Mouse (Mus musculus): ENCODE measurements around the gene Apobec4. TPM values are rescaled to one million over a fixed set of nuclear protein-coding genes. Genes with fewer than 3 reads are reported as not detected.
"Not testable (repeated sequence)": the region's sequence is repeated elsewhere in the genome, so short reads cannot be mapped to it uniquely, and the experiment has no call there.

Gene Apobec4
- polyA plus RNA-seq, 1 experiment from 2014 or later, result not detected

DNA sequence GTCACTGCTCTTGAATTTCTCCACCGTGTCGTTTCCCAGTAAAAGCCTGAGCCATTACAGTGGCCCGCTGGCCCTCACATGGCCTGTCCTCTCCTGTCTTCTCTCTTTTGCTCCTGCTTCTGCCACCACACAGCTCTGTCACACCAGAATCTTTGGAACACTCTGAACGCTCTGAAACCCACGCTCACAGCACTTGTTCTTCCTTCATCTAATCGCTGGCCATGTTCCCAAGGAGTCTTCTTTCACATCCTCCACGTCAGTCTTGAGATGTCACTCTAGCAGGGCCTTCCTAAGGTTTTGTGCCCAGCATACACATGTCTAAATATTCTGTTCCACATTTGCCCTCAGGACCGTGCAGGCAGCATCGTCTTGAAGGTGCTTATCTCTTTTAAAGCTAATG lies 20.7 kb downstream of the Apobec4 start:
- Histone ChIP-seq H3K4me2 (replicated peaks) (no peak overlapping the region), H3K4me3 (no peak overlapping the region), H3K9me3 (no peaks in the 10 kb centered on the region), H3K27ac (replicated peaks) (no peak overlapping the region), H3K4me1 (peaks cover 12% of the 10 kb centered on the region), H3K9ac (replicated peaks) (no peak overlapping the region), H3K36me3 (peaks cover 56% of the 10 kb centered on the region), H3K27me3 (no peaks in the 10 kb centered on the region)
- 88% methylated on average over 9 of the region's 9 CpGs for WGBS
- no peak for ATAC-seq (replicated peaks)

DNA sequence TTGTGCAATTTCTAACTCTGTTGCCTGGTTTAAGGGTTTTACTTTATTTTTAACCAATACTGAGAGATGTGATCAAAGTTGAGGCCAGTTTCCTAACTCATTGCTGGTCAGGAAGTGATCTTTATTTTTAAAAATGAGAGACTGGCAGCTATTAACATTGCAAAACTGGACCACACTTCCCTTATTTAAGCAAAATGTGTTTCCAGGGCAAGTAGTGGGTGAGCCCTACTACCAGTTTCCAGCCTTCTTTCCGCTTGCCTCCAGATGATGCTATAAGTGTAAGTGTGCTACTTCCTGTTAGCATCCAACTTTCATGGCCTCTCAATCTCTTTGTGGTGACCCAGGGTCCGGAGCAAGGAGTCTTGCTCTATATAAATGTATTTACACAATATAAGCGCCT lies 24.2 kb downstream of the Apobec4 start:
- H3K27ac ChIP-seq (replicated peaks); H3K4me3 ChIP-seq; H3K27me3 ChIP-seq; H3K4me2 ChIP-seq (replicated peaks); H3K4me1 ChIP-seq; ATAC-seq (replicated peaks); H3K9me3 ChIP-seq; H3K9ac ChIP-seq (replicated peaks): not testable (repeated sequence)
- H3K36me3 ChIP-seq, result peaks cover 57% of the 10 kb centered on the region
- 97% methylated on average over 3 of the region's 3 CpGs for WGBS

DNA sequence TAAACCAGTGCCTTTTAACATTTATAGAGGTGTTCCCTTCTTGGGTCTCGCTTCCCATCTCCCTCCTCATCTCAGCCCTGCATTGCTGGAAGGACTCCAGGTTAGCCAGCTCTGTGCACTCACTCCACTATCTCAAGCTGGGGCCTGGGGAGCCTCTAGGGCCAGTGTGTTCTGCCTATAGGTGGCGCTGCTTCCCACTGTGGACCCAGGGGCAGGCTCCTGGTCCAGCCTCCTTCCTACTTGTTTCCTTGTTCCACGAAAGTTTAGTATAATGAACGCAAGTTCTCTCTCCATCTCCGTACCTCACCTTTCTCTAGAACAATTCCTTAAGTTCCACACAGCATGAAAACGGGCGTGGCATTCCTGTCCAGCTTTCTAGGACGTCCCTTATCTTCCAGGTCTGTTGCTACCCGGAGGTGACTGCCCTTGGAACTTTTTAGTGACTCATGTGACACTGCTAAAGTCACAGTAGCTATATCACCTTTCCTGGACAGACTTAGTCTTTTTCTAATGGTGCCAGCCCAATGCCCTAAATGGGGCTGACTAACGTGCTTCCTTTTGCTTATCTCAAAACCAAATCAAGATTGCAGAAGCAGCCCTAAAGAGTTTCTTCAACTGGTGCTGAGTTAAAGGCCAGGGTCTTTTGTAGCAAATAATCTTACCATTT lies 28.9 kb downstream of the Apobec4 start:
- H3K27ac ChIP-seq (replicated peaks), result no peak overlapping the region

DNA sequence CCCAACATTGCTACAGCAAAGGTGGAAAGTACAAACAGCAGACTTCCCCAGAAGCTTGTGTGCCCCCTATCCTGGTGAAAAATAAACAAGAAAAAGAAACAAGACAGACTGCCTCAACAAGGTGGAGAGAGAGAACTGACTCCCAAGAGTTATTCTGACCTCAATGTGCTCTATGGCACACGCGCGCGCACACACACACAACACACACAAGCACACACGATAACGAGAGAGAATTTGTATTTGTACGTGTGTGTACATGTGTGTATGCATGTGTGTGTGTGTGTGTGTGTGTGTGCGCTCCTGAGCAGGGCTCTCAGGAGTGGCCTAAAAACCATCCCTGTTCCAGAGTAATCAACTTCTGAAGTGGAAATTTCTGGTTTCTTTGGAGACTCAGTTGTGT lies 34.3 kb downstream of the Apobec4 start:
- ATAC-seq (replicated peaks), result no peak
- 96% methylated on average over 8 of the region's 8 CpGs for WGBS

More for the DNA sequence above, 28.9 kb downstream of the Apobec4 start:
- Histone ChIP-seq H3K36me3 (peaks cover 20% of the 10 kb centered on the region), H3K4me2 (replicated peaks) (no peak overlapping the region), H3K9me3 (no peaks in the 10 kb centered on the region), H3K27me3 (no peaks in the 10 kb centered on the region), H3K9ac (replicated peaks) (no peak overlapping the region), H3K4me1 (no peaks in the 10 kb centered on the region), H3K4me3 (no peak overlapping the region)
- 37% methylated on average over 10 of the region's 10 CpGs for WGBS
- ATAC-seq (replicated peaks), result peak; percentile 74; the same call in 1 of the 2 replicates

DNA sequence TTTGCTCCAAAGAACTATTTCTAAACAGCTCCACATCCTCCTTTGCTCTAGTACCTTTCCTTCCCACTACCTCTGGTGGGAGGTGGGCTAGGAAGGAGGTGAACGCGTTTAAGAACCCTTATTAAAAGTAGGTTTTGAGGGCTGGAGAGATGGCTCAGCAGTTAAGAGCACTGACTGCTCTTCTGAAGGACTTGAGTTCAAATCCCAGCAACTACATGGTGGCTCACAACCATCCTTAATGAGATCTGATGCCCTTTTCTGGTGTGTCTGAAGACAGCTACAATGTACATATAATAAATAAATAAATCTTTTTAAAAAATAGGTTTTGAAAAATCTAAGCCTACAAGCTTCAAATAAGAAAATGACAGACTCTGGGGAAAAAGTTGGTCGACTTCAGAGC lies 35.1 kb downstream of the Apobec4 start:
- H3K9ac ChIP-seq (replicated peaks); ATAC-seq (replicated peaks); H3K27ac ChIP-seq (replicated peaks); H3K4me2 ChIP-seq (replicated peaks); H3K4me1 ChIP-seq; H3K36me3 ChIP-seq; H3K27me3 ChIP-seq; H3K4me3 ChIP-seq; H3K9me3 ChIP-seq: not testable (repeated sequence)
- WGBS, result 89% methylated on average over 3 of the region's 3 CpGs

More for the DNA sequence above, 34.3 kb downstream of the Apobec4 start:
- Histone ChIP-seq H3K4me1 (no peaks in the 10 kb centered on the region), H3K27ac (replicated peaks) (no peak overlapping the region), H3K9ac (replicated peaks) (no peak overlapping the region), H3K36me3 (no peaks in the 10 kb centered on the region), H3K27me3 (no peaks in the 10 kb centered on the region), H3K4me2 (replicated peaks) (no peak overlapping the region), H3K4me3 (no peak overlapping the region), H3K9me3 (no peaks in the 10 kb centered on the region)

DNA sequence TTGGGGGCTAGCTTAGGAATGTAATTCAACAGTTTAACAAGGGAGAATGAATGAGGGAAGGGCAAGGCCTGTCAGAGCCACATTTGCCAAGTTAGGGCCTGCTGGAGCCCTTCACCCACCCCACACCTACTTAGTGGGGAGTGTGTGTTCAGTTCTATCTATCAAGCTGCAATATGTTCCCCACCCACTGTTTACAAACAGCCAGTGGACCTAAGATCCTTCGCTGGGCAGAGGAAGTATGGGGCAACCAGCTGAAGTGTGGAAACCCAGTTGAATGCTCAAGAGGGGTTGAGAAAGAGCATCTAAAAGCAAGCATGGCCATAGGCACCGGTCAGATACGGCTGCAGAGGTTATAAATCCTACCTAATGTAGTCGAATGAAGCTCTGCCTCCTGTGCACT lies 36.6 kb downstream of the Apobec4 start:
- Histone ChIP-seq H3K27ac (replicated peaks) (no peak overlapping the region), H3K4me2 (replicated peaks) (no peak overlapping the region), H3K9me3 (no peaks in the 10 kb centered on the region), H3K9ac (replicated peaks) (no peak overlapping the region), H3K4me3 (no peak overlapping the region), H3K4me1 (no peaks in the 10 kb centered on the region), H3K27me3 (no peaks in the 10 kb centered on the region), H3K36me3 (no peaks in the 10 kb centered on the region)
- WGBS, result 94% methylated on average over 4 of the region's 4 CpGs
- no peak for ATAC-seq (replicated peaks)

DNA sequence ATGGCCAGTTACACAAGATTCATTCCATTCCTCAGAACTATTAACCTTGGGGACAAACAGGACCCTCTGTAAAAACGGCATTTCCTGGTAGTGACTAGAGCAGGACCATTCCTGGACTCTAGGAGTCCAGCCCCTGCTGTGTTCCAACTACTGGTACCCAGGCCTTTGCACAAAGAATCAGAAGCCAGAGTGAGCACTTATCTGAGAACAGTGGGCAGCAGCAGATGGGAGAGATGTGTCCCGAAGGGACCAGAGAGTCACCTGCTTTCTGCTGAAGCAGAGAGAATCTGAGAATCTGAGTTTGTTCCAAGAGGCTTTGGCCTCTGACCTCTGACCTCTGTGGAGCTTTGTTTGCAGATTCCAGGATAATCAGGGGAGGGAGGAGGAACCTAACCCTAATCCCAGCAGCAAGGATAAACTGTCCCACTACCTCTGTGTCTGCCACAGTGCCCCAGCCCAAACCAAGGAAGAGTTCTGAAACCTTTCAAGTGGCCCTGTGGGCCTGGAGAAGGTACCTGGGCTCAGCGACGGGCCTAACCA lies 37.8 kb downstream of the Apobec4 start:
- 15% methylated on average over 4 of the region's 4 CpGs for WGBS
- peaks cover 8% of the 10 kb centered on the region for H3K4me1 ChIP-seq
- ATAC-seq (replicated peaks), result no peak

DNA sequence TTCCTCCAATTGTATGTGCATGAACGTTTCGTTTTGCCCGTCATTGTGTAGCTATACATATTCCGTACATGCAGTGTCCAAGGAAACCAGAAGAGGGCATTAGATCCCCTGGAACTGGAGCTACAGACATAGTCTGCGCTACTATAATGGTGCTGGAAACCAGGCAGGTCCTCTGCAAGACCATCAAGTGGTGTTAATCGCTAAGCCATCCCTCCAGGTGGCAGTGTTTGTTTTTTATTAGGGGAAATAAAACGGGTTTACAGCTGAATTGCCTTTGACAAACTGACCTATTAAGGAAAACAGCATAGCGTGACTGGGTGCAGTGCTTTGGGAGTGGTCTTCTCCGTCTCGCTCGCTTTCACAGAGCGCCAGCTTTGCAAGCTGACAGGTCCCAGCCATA lies 39.9 kb downstream of the Apobec4 start:
- Histone ChIP-seq H3K27me3 (no peaks in the 10 kb centered on the region), H3K4me3 (no peak overlapping the region), H3K4me2 (replicated peaks) (no peak overlapping the region), H3K4me1 (peaks cover 8% of the 10 kb centered on the region), H3K36me3 (no peaks in the 10 kb centered on the region), H3K9me3 (no peaks in the 10 kb centered on the region), H3K9ac (replicated peaks) (no peak overlapping the region), H3K27ac (replicated peaks) (no peak overlapping the region)
- 35% methylated on average over 12 of the region's 12 CpGs for WGBS
- no peak for ATAC-seq (replicated peaks)

More for the DNA sequence above, 37.8 kb downstream of the Apobec4 start:
- Histone ChIP-seq H3K9me3 (no peaks in the 10 kb centered on the region), H3K27me3 (no peaks in the 10 kb centered on the region), H3K9ac (replicated peaks) (no peak overlapping the region), H3K4me2 (replicated peaks) (no peak overlapping the region), H3K36me3 (no peaks in the 10 kb centered on the region), H3K4me3 (no peak overlapping the region), H3K27ac (replicated peaks) (no peak overlapping the region)

DNA sequence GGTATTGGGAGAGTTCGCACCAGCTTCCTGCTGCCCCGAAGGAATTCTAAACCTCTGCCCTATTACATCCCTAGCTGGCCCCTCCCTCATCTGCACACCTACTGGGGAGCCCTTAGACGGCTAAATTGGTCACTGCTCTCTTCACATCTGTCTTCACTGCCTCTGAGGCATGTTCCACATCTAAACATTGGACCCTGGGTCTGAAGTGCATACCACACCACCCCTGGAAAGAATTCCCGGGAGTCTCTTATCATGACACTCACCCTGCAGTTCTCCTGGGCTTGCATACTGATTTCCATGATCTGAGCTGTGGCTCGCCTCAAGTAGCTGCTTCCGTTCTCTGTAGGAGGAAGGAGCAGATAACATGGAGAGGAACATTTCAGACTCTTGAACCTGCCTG lies 40.5 kb downstream of the Apobec4 start:
- Histone ChIP-seq H3K4me2 (replicated peaks) (no peak overlapping the region), H3K36me3 (no peaks in the 10 kb centered on the region), H3K4me3 (no peak overlapping the region), H3K27me3 (no peaks in the 10 kb centered on the region), H3K9ac (replicated peaks) (no peak overlapping the region), H3K27ac (replicated peaks) (no peak overlapping the region), H3K4me1 (peaks cover 8% of the 10 kb centered on the region), H3K9me3 (no peaks in the 10 kb centered on the region)
- WGBS, result 33% methylated on average over 6 of the region's 6 CpGs
- 0 out of 2 replicates have a peak, but pooled peaks have one; percentile 29 for ATAC-seq (replicated peaks)

DNA sequence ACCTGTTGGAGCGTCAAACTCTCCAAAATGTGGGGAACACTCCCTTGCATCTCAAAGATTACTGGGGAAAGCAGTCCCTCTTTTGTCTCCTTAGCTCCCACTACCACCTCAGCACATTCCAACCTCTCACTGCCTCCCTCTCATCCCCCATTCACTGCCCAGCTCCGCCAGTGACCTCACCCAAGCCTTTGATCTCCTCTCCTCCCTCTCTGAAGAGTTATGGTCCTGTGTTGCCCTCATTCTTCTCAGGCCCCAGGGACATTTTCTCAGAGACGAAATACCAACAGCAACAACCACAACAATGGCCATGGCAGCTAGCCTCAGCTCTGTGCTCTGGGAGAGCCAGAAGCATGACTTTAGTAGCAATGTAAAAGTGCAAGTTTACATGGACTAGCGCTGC lies 40.9 kb downstream of the Apobec4 start:
- H3K4me1 ChIP-seq, result peaks cover 8% of the 10 kb centered on the region
- no peaks in the 10 kb centered on the region for H3K9me3 ChIP-seq
- no peaks in the 10 kb centered on the region for H3K36me3 ChIP-seq
- H3K4me2 ChIP-seq (replicated peaks), result no peak overlapping the region
- no peak for ATAC-seq (replicated peaks)
- no peaks in the 10 kb centered on the region for H3K27me3 ChIP-seq
- no peak overlapping the region for H3K27ac ChIP-seq (replicated peaks)
- no peak overlapping the region for H3K4me3 ChIP-seq
- 27% methylated on average over 4 of the region's 4 CpGs for WGBS
- H3K9ac ChIP-seq (replicated peaks), result no peak overlapping the region

DNA sequence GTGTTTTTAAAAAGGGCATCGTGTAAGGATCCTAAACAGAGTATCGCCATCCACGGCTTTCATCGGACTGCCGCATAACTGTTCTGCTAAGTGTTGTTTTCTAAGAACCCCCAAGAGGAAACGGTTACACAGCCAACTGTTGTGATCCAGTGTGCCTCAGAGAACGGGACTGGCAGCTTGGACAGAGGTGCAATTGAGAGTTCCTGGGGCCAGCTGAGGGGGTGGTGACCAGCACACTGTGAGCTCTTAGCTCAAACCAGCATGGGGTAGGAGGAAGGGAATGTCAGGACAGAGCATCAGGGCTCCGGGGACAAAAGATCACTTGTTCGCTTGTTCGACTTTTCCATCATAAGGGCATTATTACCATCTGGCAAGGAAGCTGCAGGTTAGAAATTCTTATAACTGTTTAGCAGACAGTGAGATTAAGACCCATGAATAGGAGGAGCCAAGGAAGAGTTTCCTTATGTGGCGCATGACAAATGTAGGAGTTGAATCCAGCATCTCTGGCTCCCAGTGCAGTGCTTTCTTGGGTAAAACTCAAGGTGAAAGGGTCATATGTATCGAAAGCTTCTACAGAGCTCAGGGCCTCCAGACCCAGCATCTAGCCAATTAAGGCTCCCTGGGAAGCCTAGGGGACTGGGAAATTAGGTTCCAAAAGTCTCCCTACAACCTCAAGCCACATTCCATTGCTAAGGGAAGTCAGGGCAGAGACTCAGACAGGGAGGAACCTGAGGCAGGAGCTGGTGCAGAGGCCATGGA lies 42.6 kb downstream of the Apobec4 start:
- no peak for ATAC-seq (replicated peaks)

DNA sequence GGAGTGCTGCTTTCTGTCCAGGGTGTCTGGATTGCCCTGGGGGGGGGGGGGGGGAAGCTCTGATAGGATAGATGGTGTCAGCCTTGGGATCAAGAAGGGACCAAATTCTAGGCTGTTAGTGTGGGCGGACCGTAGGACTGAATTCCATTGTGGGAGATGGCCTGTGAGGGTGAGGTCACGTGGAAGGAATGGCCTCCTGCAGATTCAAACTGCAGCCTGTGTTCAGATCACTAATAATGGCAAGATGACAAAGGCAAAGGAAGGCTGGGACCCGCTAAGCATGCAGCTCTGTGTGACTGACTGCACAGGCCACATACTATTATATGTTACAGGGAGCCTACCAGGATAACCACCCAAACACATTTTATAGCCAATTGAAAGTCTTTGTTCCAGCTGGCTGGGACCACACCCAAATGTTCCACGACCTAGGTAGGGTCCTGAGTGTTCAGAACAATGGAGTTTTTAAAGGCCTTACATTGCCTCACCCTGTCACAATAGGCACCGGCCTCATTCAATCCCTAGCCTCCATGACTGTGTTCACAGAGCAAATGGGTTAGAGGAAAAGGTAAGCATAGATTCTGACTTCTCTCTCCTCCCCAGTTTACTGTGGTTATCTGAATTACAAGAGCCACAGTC lies 43.3 kb downstream of the Apobec4 start:
- Histone ChIP-seq H3K9ac (replicated peaks) (no peak overlapping the region), H3K36me3 (no peaks in the 10 kb centered on the region), H3K27me3 (no peaks in the 10 kb centered on the region), H3K4me1 (peaks cover 8% of the 10 kb centered on the region), H3K27ac (replicated peaks) (no peak overlapping the region), H3K4me2 (replicated peaks) (no peak overlapping the region), H3K4me3 (no peak overlapping the region), H3K9me3 (no peaks in the 10 kb centered on the region)
- 20% methylated on average over 6 of the region's 6 CpGs for WGBS
- no peak for ATAC-seq (replicated peaks)

More for the DNA sequence above, 42.6 kb downstream of the Apobec4 start:
- Histone ChIP-seq H3K27ac (replicated peaks) (no peak overlapping the region), H3K4me3 (no peak overlapping the region), H3K27me3 (no peaks in the 10 kb centered on the region), H3K4me2 (replicated peaks) (no peak overlapping the region), H3K9ac (replicated peaks) (no peak overlapping the region), H3K4me1 (peaks cover 8% of the 10 kb centered on the region), H3K9me3 (no peaks in the 10 kb centered on the region), H3K36me3 (no peaks in the 10 kb centered on the region)
- 9% methylated on average over 12 of the region's 12 CpGs for WGBS

All from forebrain, embryonic 15.5 days (tissue).